Mouse (Mus musculus) CD8-positive naive resting alpha-beta T cell, adult 57 days (primary cell): Measurements from ENCODE around the gene Ust. TPM values are rescaled to one million over a fixed set of nuclear protein-coding genes. Genes with fewer than 3 reads are reported as not detected.

Experiments
- total RNA-seq: library from RNA; stranded (reverse); gene quantifications from one replicate; pipeline ENCODE4 v1.2.4, GENCODE M21; 2023

Gene Ust
- total RNA-seq, result 12.7 TPM

GRCm38 (mm10) chr10:8518141-8519013 is at the start of gene Ust:
Ust (minus strand) TSS chr10:8518825.

